Mouse (Mus musculus) bone marrow, adult 2 months (tissue): ENCODE measurements around the gene Fzd7. TPM values are rescaled to one million over a fixed set of nuclear protein-coding genes. Genes with fewer than 3 reads are reported as not detected.

Experiments used
- H3K27ac ChIP-seq: fragments of 200-500 bp; 2 replicates; pipeline ENCODE4 v1.5.1; 2012; ENCODE audit warnings: low read depth, mild to moderate bottlenecking, control low read depth, inconsistent platforms, low read length; ENCODE audit not compliant: control insufficient read depth, poor library complexity, insufficient read depth
- H3K4me1 ChIP-seq: fragments of 200-500 bp; 2 replicates; pipeline ENCODE4 v1.6.1; 2011; ENCODE audit warnings: low read length; ENCODE audit not compliant: control insufficient read depth, insufficient read depth
- H3K4me3 ChIP-seq: fragments of 200-500 bp; replicated peaks from 2 replicates; pipeline ENCODE3; 2011; ENCODE audit warnings: mild to moderate bottlenecking, low read depth, low read length, control low read depth; ENCODE audit not compliant: control insufficient read depth
- CTCF ChIP-seq: fragments of 200-500 bp; IDR thresholded peaks from 2 replicates; pipeline ENCODE4 v1.5.1; 2011; ENCODE audit warnings: low read length, control low read depth; ENCODE audit not compliant: control insufficient read depth, insufficient read depth
- POLR2A ChIP-seq: fragments of 200-500 bp; IDR thresholded peaks from 2 replicates; pipeline ENCODE4 v1.6.1; 2011; ENCODE audit warnings: low read depth, mild to moderate bottlenecking, control low read depth, low read length, borderline replicate concordance; ENCODE audit not compliant: control insufficient read depth
- WGBS: fragments of 180-500 bp; shearing (Covaris S2); methylation state at CpG from one replicate; pipeline ENCODE4 v1.1.7; 2018; 5-methylcytosine and 5-hydroxymethylcytosine counted together
- polyA plus RNA-seq: library from polyadenylated mRNA; stranded (reverse); fragments of >200 nt; gene quantifications from 2 replicates; pipeline ENCODE4 v1.2.4, GENCODE M21; 2011; ENCODE audit warnings: low replicate concordance; ENCODE audit not compliant: missing spikeins, insufficient read depth, insufficient read length

The Fzd7 gene
- polyA plus RNA-seq, 1 experiment = 3.3 TPM

GRCm38 (mm10) chr1:59458886-59459285 lies 23.3 kb upstream of the Fzd7 start:
- TF ChIP-seq CTCF (no peak), POLR2A (no peak)
- 20% methylated on average over 8 of the region's 8 CpGs for WGBS
- Histone ChIP-seq H3K27ac (no peak overlapping the region), H3K4me3 (no peak overlapping the region), H3K4me1 (no peaks in the 10 kb centered on the region)

- H3K27ac ChIP-seq = no peak overlapping the region
- no peaks in the 10 kb centered on the region for H3K4me1 ChIP-seq
- H3K4me3 ChIP-seq = no peak overlapping the region
- TF ChIP-seq POLR2A (no peak), CTCF (no peak)
- 63% methylated on average over 17 of the region's 17 CpGs for WGBS
Measured at GRCm38 (mm10) chr1:59464696-59465639, 17.3 kb upstream of the Fzd7 start.

- Histone ChIP-seq H3K4me1 (no peaks in the 10 kb centered on the region), H3K4me3 (no peak overlapping the region), H3K27ac (no peak overlapping the region)
- WGBS = 84% methylated on average over 9 of the region's 9 CpGs
- no peak for TF ChIP-seq POLR2A
Measured at GRCm38 (mm10) chr1:59465640-59466008, 16.6 kb upstream of the Fzd7 start.

GRCm38 (mm10) chr1:59469170-59469569 lies 13.1 kb upstream of the Fzd7 start:
- H3K4me1 ChIP-seq = no peaks in the 10 kb centered on the region
- no peak overlapping the region for H3K4me3 ChIP-seq
- TF ChIP-seq POLR2A = no peak
- TF ChIP-seq CTCF = no peak
- no peak overlapping the region for H3K27ac ChIP-seq
- WGBS = 79% methylated on average over 4 of the region's 4 CpGs

- no peak for TF ChIP-seq POLR2A
- no peak for TF ChIP-seq CTCF
- no peak overlapping the region for H3K27ac ChIP-seq
- no peaks in the 10 kb centered on the region; the same call in 1 of the 2 replicates for H3K4me1 ChIP-seq
- H3K4me3 ChIP-seq = no peak overlapping the region
- 81% methylated on average over 4 of the region's 4 CpGs for WGBS
Measured at GRCm38 (mm10) chr1:59470766-59471165, 11.5 kb upstream of the Fzd7 start.

GRCm38 (mm10) chr1:59472368-59473180 lies 9.7 kb upstream of the Fzd7 start:
- Histone ChIP-seq H3K4me1 (no peaks in the 10 kb centered on the region; the same call in 1 of the 2 replicates), H3K27ac (no peak overlapping the region), H3K4me3 (no peak overlapping the region)
- TF ChIP-seq POLR2A (no peak), CTCF (no peak)
- WGBS = 37% methylated on average over 10 of the region's 11 CpGs

- H3K27ac ChIP-seq = no peak overlapping the region
- no peak overlapping the region for H3K4me3 ChIP-seq
- 82% methylated on average over 4 of the region's 4 CpGs for WGBS
- H3K4me1 ChIP-seq = no peaks in the 10 kb centered on the region; the same call in 1 of the 2 replicates
- TF ChIP-seq POLR2A (no peak), CTCF (no peak)
Measured at GRCm38 (mm10) chr1:59473181-59473555, 9.1 kb upstream of the Fzd7 start.

GRCm38 (mm10) chr1:59475618-59476017 lies 6.6 kb upstream of the Fzd7 start:
- Histone ChIP-seq H3K27ac (no peak overlapping the region), H3K4me1 (no peaks in the 10 kb centered on the region; the same call in 1 of the 2 replicates), H3K4me3 (no peak overlapping the region)
- TF ChIP-seq POLR2A = no peak
- WGBS = 35% methylated on average over 2 of the region's 2 CpGs
